Mouse (Mus musculus) hindbrain, embryonic 10.5 days (tissue): ENCODE results near the gene Snx10. TPM values are rescaled to one million over a fixed set of nuclear protein-coding genes. Genes with fewer than 3 reads are reported as not detected.

Experiments used
- DNase-seq: peaks from one replicate; pipeline ENCODE4 v3.0.0-alpha.2; 2017; ENCODE audit warnings: low spot score
- H3K27ac ChIP-seq: fragments of 300-500 bp; sonication (generic); 2 replicates; pipeline ENCODE4 v1.5.1; 2016; ENCODE audit warnings: mild to moderate bottlenecking, moderate library complexity
- H3K27me3 ChIP-seq: fragments of 300-500 bp; sonication (generic); 2 replicates; pipeline ENCODE4 v1.6.1; 2016; ENCODE audit warnings: mild to moderate bottlenecking; ENCODE audit not compliant: poor library complexity, insufficient read depth, severe bottlenecking
- H3K36me3 ChIP-seq: fragments of 300-500 bp; sonication (generic); 2 replicates; pipeline ENCODE4 v1.6.1; 2016; ENCODE audit warnings: mild to moderate bottlenecking, moderate library complexity
- H3K4me1 ChIP-seq: fragments of 300-500 bp; sonication (generic); replicated peaks from 2 replicates; pipeline ENCODE4 v1.6.1; 2016; ENCODE audit warnings: mild to moderate bottlenecking
- H3K4me3 ChIP-seq: fragments of 300-500 bp; sonication (generic); 2 replicates; pipeline ENCODE4 v1.5.1; 2016; ENCODE audit warnings: mild to moderate bottlenecking, moderate library complexity
- H3K9me3 ChIP-seq: fragments of 300-500 bp; sonication (generic); 2 replicates; pipeline ENCODE4 v1.6.1; 2016; ENCODE audit warnings: mild to moderate bottlenecking, moderate library complexity
- WGBS: fragments of 180-500 bp; shearing (Covaris S2); methylation state at CpG from one replicate; pipeline ENCODE4 v1.1.7; 2016; 5-methylcytosine and 5-hydroxymethylcytosine counted together
- polyA plus RNA-seq: library from polyadenylated mRNA; unstranded; fragments of >200 nt; fragmentation: Nextera tagmentation; extraction: Ambion mirVana; gene quantifications from 2 replicates; pipeline ENCODE4 v1.2.1, GENCODE M21; 2016

Snx10 gene
- polyA plus RNA-seq, 1 experiment from 2014 or later = 35.8 TPM

DNA sequence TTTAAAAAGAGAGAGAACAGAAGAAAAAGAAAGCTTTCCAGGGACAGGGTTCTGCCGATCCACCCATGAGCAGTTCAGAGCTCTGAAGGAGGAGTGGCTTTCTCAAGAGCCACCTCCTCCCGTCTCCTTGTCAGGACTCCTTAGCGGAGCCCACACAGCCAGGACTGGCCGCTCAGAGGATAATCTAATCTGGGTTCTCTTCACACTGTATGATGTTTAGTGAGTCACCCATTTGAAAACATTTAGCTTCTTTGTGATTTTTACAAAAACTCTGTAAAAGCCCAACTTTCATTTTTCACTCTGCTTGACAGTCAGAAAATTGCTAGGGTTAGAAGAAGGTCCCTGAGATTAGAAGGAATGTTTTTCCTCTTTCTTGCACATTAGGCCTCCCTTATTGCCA is 70.8 kb downstream of the Snx10 start:
- Histone ChIP-seq H3K4me1 (peaks cover 43% of the 10 kb centered on the region), H3K27ac (no peak overlapping the region), H3K27me3 (no peaks in the 10 kb centered on the region), H3K9me3 (no peaks in the 10 kb centered on the region), H3K36me3 (no peaks in the 10 kb centered on the region), H3K4me3 (no peak overlapping the region)
- WGBS = 75% methylated on average over 4 of the region's 4 CpGs
- DNase-seq = no peak

DNA sequence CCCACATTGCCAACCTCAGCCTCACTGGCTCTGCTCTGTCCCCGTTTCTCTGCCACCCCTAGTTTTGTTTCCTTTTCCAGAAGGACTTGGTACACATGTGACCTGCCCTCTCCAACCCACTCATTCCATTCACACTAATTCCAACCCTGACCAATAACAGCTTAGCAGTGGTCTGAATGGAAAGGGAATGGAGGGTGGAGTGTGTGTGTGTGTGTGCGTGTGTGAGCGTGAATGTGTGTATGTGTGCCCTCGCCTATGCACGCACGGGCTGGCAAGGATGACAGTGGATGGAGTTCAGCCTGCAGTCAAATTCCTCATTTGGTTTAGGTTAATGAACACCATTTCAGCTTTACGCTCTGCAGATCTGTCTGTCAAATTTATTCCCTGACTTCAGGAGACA is 74.4 kb downstream of the Snx10 start:
- DNase-seq = no peak
- H3K27ac ChIP-seq = peak overlapping the region; percentile 40; the same call in 1 of the 2 replicates
- no peak overlapping the region for H3K4me3 ChIP-seq
- peaks cover 31% of the 10 kb centered on the region for H3K4me1 ChIP-seq
- no peaks in the 10 kb centered on the region for H3K27me3 ChIP-seq
- H3K9me3 ChIP-seq = no peaks in the 10 kb centered on the region
- WGBS = 91% methylated on average over 7 of the region's 7 CpGs
- H3K36me3 ChIP-seq = no peaks in the 10 kb centered on the region

DNA sequence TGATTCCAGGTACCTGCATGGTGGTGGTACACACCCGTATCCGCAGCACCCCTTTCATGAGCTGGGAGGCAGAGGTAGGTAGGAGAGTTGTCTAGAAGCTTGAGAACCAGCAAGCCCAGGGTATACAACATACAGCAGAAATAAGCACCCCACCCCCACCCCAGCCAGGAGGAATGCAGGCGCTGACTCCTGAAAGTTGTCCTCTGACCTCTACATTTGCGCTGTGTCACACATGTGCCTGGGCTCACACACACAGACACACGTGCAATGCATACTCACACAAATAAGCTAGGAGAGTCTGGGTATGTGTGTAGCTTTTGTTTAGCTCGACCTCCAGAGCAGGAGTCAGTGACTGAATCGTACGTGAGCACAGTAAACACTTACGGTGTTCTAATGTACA is 76.7 kb downstream of the Snx10 start:
- peaks cover 26% of the 10 kb centered on the region for H3K4me1 ChIP-seq
- no peaks in the 10 kb centered on the region for H3K36me3 ChIP-seq
- no peaks in the 10 kb centered on the region for H3K27me3 ChIP-seq
- no peaks in the 10 kb centered on the region for H3K9me3 ChIP-seq
- 84% methylated on average over 9 of the region's 9 CpGs for WGBS
- 0 out of 2 replicates have a peak overlapping the region, but pooled peaks have one; percentile 6 for H3K27ac ChIP-seq
- no peak overlapping the region for H3K4me3 ChIP-seq
- DNase-seq = no peak

DNA sequence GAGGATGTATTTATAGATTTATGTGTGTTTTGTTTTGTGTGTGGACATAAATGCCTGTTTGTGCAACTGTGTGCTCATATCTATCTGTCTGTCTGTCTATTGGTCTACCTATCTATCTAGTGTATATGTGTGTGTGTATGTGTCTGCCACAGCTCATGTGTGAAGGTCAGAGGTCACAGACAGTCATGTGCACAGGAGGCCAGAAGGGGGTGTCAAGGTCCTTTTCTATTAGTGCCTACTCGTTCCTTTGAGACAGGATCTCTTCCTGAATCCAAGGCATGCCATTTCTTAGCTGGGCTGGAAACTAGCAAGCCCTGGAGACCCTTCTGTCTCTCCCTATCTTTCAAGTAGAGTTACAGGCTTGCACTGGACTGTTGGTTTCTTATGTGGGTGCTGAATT is 78.6 kb downstream of the Snx10 start:
- Histone ChIP-seq H3K9me3 (no peaks in the 10 kb centered on the region), H3K27me3 (peaks cover 5% of the 10 kb centered on the region; the same call in 1 of the 2 replicates), H3K36me3 (no peaks in the 10 kb centered on the region), H3K4me3 (no peak overlapping the region), H3K4me1 (peaks cover 44% of the 10 kb centered on the region), H3K27ac (no peak overlapping the region)
- WGBS = 86% methylated on average over 1 of the region's 1 CpGs
- DNase-seq = no peak

DNA sequence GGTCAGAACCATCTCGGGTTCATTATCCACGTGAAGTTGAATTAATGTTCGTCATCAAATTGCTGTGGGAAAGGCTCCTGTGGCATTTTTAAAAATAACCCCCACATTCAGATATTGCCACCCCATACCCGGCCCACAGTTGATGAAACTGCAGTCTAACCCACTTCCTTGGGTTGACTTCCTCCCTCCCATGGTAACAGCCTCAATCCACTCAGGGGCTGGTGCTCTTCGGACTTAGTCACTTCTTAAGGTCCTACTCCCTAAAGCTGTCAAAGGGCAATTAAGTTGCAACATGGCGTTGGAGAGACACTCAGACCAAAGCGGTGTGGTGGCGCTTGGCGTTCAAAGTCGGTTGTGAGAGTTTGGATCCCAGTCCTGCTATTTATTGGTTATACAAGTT is 80.0 kb downstream of the Snx10 start:
- Histone ChIP-seq H3K36me3 (no peaks in the 10 kb centered on the region), H3K27me3 (peaks cover 5% of the 10 kb centered on the region; the same call in 1 of the 2 replicates), H3K4me3 (no peak overlapping the region), H3K9me3 (no peaks in the 10 kb centered on the region), H3K4me1 (peaks cover 40% of the 10 kb centered on the region), H3K27ac (no peak overlapping the region; the same call in 1 of the 2 replicates)
- no peak for DNase-seq
- 91% methylated on average over 10 of the region's 10 CpGs for WGBS

DNA sequence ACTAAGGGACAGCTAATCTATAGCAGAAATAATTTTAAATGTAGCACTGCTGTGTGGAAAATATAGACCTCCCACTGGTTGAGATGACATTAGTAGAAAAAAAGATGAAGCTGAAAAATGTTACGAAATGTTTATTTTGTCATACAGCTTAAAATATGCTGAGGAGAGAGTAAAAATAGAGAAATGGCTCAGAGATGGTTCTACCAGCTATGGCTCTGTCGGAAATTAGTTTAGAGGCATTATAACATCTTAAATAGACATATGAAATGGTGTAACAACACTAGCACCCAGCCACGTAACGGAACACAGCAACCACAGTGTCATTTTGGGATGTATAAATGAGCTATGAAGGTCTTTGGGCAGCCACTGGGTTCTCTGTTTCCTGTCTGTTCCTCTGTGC is 82.5 kb downstream of the Snx10 start:
- Histone ChIP-seq H3K4me1 (peaks cover 34% of the 10 kb centered on the region), H3K4me3 (no peak overlapping the region), H3K36me3 (no peaks in the 10 kb centered on the region), H3K27me3 (peaks cover 21% of the 10 kb centered on the region), H3K27ac (peak overlapping the region; percentile 42; the same call in 1 of the 2 replicates), H3K9me3 (no peaks in the 10 kb centered on the region)
- no peak for DNase-seq
- 87% methylated on average over 4 of the region's 4 CpGs for WGBS

DNA sequence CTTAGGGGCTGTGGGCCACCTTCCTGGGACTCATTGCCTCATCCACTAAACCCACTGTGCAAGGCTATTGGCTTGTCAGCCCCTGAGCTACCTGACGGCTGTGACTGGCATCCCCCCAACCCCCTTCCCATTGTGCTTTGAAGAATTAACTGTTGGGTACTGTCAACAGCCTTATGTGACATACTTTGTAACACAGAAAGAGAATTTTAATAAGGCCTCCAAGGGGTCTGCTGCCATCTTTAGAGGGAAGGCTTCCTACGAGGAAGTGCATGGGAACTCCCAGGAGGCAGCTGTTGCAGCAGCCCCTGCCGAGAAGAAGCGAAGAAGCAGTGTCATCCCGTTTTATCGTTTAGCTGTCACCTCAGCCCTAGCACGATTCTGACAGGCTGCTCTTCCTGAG is 83.1 kb downstream of the Snx10 start:
- Histone ChIP-seq H3K27me3 (peaks cover 26% of the 10 kb centered on the region), H3K9me3 (no peaks in the 10 kb centered on the region), H3K4me1 (peaks cover 35% of the 10 kb centered on the region), H3K36me3 (no peaks in the 10 kb centered on the region), H3K27ac (0 out of 2 replicates have a peak overlapping the region, but pooled peaks have one; percentile 42), H3K4me3 (no peak overlapping the region)
- 18% methylated on average over 7 of the region's 7 CpGs for WGBS
- DNase-seq = no peak

DNA sequence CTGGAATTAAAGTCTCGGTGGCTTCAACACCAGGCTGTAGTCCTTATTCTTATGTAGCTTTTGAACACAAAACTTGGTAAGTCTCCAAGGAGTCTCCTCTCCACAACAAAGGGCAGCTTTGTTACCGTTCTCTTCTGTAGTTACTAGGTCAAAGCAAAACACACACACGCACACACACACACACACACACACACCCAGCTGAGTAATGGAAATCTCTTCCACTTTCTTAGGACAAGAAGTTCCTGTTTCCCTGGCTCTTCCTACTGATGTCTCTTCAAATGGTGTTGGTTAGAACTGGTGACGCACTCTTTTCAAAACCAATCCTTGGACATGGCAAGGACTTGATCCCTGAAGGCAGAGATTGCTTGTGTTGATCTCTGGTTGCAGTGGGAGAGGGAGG is 87.9 kb downstream of the Snx10 start:
- DNase-seq = no peak
- H3K4me1 ChIP-seq = peaks cover 27% of the 10 kb centered on the region
- H3K4me3 ChIP-seq = 0 out of 2 replicates have a peak overlapping the region, but pooled peaks have one; percentile 64
- no peaks in the 10 kb centered on the region for H3K9me3 ChIP-seq
- no peaks in the 10 kb centered on the region for H3K36me3 ChIP-seq
- H3K27me3 ChIP-seq = peaks cover 47% of the 10 kb centered on the region
- 88% methylated on average over 4 of the region's 4 CpGs for WGBS
- peak overlapping the region; percentile 92 for H3K27ac ChIP-seq

DNA sequence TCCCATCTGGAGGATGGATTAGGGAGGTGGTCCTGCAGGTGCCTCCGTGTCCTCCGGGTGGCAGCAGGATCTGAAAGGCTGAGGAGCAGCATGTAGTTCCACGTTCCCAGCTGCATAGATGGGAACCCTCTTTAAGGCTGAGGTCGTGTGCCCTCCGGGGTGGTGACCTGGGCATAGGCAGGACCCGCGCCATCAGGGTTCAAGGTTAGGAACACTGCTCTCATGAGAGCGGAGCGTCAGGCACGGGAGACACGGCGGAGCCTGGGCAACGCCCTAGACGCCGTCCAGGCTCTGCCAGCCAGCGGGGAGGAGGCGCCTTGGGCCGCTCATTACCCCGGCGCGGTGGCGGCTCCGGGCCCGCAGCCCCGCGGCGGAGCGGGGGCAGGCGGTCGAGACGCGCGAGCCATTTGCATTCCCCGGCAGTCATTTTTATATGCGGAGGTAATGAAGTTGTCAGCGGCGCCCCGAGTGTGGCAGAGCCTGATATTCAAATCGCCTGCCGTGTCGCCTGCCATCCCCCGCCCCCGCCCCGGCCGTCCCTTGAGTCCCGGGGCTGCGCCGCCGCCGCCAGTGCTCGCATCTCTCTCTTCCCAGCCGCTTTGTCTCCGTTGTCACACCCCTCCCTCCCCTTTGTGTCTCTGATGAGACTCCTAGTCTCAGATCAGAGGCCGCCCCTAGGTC is 88.8 kb downstream of the Snx10 start:
- Histone ChIP-seq H3K27ac (peak overlapping the region; percentile 92), H3K4me3 (peak overlapping the region; percentile 64), H3K36me3 (no peaks in the 10 kb centered on the region), H3K27me3 (peaks cover 44% of the 10 kb centered on the region), H3K4me1 (peaks cover 20% of the 10 kb centered on the region), H3K9me3 (no peaks in the 10 kb centered on the region)
- peak; percentile 83 for DNase-seq
- WGBS = under 1% methylated on average over 54 of the region's 54 CpGs

DNA sequence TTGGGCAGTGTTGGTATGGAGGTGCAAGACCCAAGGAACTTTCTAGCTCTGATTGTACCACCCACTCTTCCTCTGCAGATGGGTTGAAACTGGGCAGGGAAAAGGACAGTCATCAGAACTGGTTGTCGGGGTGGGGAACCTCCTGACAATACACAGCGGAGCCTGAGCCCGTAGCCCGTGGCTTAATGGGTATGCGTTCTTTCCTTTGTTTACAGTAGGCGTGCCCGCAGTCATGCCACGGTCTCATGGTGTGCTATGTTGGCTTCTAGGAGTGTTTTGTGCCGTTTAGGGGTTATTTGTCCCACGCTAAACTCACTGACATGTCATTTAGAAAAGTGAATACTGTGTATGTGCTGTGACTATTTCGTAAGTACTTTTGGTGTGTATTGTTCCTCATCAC is 90.0 kb downstream of the Snx10 start:
- no peaks in the 10 kb centered on the region for H3K9me3 ChIP-seq
- H3K4me3 ChIP-seq = no peak overlapping the region
- DNase-seq = no peak
- peak overlapping the region; percentile 92 for H3K27ac ChIP-seq
- H3K36me3 ChIP-seq = no peaks in the 10 kb centered on the region
- H3K4me1 ChIP-seq = peaks cover 20% of the 10 kb centered on the region
- H3K27me3 ChIP-seq = peaks cover 49% of the 10 kb centered on the region
- 76% methylated on average over 11 of the region's 11 CpGs for WGBS

DNA sequence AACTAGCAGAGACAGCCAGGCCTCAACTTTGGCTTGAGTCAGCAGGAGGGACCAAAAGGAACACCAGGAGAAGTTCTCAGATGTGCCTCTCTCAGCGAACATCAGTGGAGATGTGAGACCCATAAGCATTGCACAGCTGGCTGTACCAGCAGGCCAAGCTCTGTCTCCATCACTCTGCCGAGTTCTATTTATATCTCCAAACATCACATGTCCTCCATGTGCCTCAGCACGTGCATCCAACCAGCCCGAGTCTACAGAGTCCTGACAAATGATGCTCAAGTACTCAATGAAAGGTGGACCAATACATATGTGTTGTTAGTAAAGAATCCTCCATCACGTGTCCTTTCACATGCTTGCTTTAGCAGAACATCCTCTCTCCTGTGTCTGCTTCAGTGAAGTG is 103.1 kb downstream of the Snx10 start:
- Histone ChIP-seq H3K4me1 (0 out of 2 replicates have a peak, but pooled peaks cover 9% of the 10 kb centered on the region), H3K9me3 (no peaks in the 10 kb centered on the region), H3K27ac (no peak overlapping the region), H3K27me3 (no peaks in the 10 kb centered on the region), H3K4me3 (no peak overlapping the region), H3K36me3 (no peaks in the 10 kb centered on the region)
- no peak for DNase-seq
- 88% methylated on average over 5 of the region's 5 CpGs for WGBS

DNA sequence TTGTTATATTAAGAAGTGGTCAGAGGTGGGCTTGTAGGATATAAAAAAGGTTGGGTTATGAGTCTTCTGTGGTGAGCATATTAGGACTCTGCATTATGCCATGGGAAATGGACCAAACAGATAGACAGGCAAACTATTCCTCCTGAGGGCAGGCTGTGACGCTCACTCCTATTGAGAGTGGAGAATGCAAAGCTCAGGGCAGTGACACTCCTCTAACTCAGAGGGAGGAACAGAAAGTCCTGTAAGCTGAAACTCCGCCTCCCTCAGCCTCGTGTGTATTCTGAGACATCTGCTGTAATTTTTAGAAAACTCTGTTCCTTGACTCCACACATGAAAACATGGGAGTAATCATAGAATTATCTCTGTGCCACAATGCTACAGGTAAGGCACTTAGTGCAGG is 106.0 kb downstream of the Snx10 start:
- no peaks in the 10 kb centered on the region for H3K36me3 ChIP-seq
- WGBS = 58% methylated on average over 3 of the region's 3 CpGs
- no peak for DNase-seq
- peaks cover 22% of the 10 kb centered on the region; the same call in 1 of the 2 replicates for H3K4me1 ChIP-seq
- no peak overlapping the region for H3K4me3 ChIP-seq
- no peaks in the 10 kb centered on the region for H3K27me3 ChIP-seq
- H3K27ac ChIP-seq = no peak overlapping the region
- H3K9me3 ChIP-seq = no peaks in the 10 kb centered on the region

DNA sequence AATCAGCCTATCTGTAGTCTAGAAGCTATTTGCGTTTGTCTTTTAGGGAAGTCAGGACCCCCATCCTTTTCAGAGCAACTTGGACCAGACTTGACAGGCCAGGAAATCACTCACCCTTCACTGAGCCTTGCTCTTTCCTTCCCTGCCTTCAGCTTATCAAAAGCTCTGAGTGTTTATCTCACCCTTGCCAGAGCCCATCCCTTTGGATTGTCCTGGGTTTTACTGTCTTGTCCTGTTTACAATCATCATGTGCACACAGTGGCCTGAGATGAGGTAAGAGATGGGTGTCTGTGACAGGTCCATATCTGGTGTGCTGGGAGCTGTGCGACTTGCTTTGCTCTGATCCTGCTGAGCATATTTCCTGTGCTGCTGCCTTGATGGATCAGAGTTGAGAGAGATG is 106.5 kb downstream of the Snx10 start:
- no peak for DNase-seq
- Histone ChIP-seq H3K27me3 (no peaks in the 10 kb centered on the region), H3K4me3 (no peak overlapping the region), H3K4me1 (peaks cover 27% of the 10 kb centered on the region; the same call in 1 of the 2 replicates), H3K9me3 (no peaks in the 10 kb centered on the region), H3K27ac (no peak overlapping the region), H3K36me3 (no peaks in the 10 kb centered on the region)
- WGBS = 88% methylated on average over 2 of the region's 2 CpGs
